Mouse (Mus musculus): ENCODE measurements at regions not wholly inside any gene's neighbourhood (a gene's known extent, or its start where the extent isn't known, plus 50 kb on each side); places are given as distances from the start of the nearest gene placed in this dataset.

- H3K27me3 ChIP-seq (ENCODE audit: insufficient read depth, low read length), result peaks cover 2% of the 10 kb centered on the region; the same call in 1 of the 2 replicates
- DNase-seq (ENCODE audit: low spot score), result no peak
- no peak overlapping the region; the same call in 1 of the 2 replicates for H3K4me3 ChIP-seq (ENCODE audit: low read depth, low read length)
Observed at GRCm38 (mm10) chr16:9176402-9176801, 346.5 kb downstream of the 1810013L24Rik start.

GRCm38 (mm10) chr16:9195821-9196220 lies 365.9 kb downstream of the 1810013L24Rik start:
- DNase-seq (ENCODE audit: low spot score) (no peak), ATAC-seq (ENCODE audit: extremely low read depth, insufficient number of reproducible peaks, low FRiP score, poor library complexity, severe bottlenecking) (no peak)
- H3K27me3 ChIP-seq (ENCODE audit: insufficient read depth, low read length), result no peaks in the 10 kb centered on the region
- H3K36me3 ChIP-seq (replicated peaks), result no peaks in the 10 kb centered on the region
- H3K9me3 ChIP-seq (replicated peaks), result no peaks in the 10 kb centered on the region
- no peak overlapping the region for H3K4me3 ChIP-seq (ENCODE audit: low read depth, low read length)
- TF ChIP-seq POLR2AphosphoS5 (IDR thresholded peaks at IDR 0.05; ENCODE audit: insufficient replicate concordance, low read depth, low read length), result no peak
- TF ChIP-seq CTCF (IDR thresholded peaks at IDR 0.05; ENCODE audit: low read depth, low read length), result no peak
- no peak for TF ChIP-seq GATA1 (IDR thresholded peaks at IDR 0.05; ENCODE audit: borderline replicate concordance, low read length)
- no peak for TF ChIP-seq TAL1 (conservative IDR thresholded peaks at IDR 0.05; ENCODE audit: low read depth, low read length)
- TF ChIP-seq GATA2 (IDR thresholded peaks at IDR 0.05; ENCODE audit: borderline replicate concordance, low read depth, low read length), result no peak
- no peaks in the 10 kb centered on the region for H3K4me1 ChIP-seq (ENCODE audit: insufficient read depth, low read depth, low read length)

More at GRCm38 (mm10) chr16:9176402-9176801, 346.5 kb downstream of the 1810013L24Rik start:
- TF ChIP-seq TAL1 (conservative IDR thresholded peaks at IDR 0.05; ENCODE audit: low read depth, low read length), result no peak
- no peak for TF ChIP-seq CTCF (IDR thresholded peaks at IDR 0.05; ENCODE audit: low read depth, low read length)
- H3K4me1 ChIP-seq (ENCODE audit: insufficient read depth, low read depth, low read length), result peaks cover 9% of the 10 kb centered on the region
- no peaks in the 10 kb centered on the region for H3K9me3 ChIP-seq (replicated peaks)
- no peak for ATAC-seq (ENCODE audit: extremely low read depth, insufficient number of reproducible peaks, low FRiP score, poor library complexity, severe bottlenecking)
- no peaks in the 10 kb centered on the region for H3K36me3 ChIP-seq (replicated peaks)

DNA sequence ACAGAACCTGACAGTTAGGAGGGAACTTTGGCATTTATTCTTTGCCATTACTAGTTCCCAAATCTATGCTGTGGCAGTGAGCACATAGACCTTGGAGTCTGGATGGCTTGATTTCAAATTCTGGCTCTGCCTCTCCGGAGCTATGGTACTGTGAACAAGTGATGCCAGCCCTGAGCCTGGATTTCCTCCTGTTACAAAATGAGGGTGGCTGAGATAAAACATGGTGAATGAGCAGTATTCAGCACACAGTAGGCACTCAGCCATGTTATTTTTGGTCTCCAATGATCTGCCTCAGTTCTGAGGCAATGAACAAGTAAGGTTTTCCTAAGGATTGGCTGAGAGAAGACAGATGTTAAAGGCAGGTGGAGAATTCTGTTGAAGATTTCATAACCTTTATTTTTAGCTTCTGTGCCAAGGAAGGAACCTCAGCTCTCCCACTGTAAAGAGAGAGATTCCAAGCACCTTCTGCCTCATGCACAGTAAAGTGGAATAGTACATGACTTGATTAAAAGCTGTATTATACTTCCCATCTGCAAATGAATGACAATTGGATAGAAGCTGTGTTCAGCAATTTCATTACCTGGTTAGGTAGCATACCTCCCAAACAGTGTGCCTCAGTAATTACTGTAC lies 369.1 kb downstream of the 1810013L24Rik start:
- no peaks in the 10 kb centered on the region for H3K36me3 ChIP-seq (replicated peaks)
- no peaks in the 10 kb centered on the region for H3K27me3 ChIP-seq (ENCODE audit: insufficient read depth, low read length)
- no peak overlapping the region for H3K4me3 ChIP-seq (ENCODE audit: low read depth, low read length)
- no peak for TF ChIP-seq GATA1 (IDR thresholded peaks at IDR 0.05; ENCODE audit: borderline replicate concordance, low read length)
- no peak for TF ChIP-seq CTCF (IDR thresholded peaks at IDR 0.05; ENCODE audit: low read depth, low read length)
- no peak for TF ChIP-seq TAL1 (conservative IDR thresholded peaks at IDR 0.05; ENCODE audit: low read depth, low read length)
- no peak for TF ChIP-seq GATA2 (IDR thresholded peaks at IDR 0.05; ENCODE audit: borderline replicate concordance, low read depth, low read length)
- no peak for TF ChIP-seq POLR2AphosphoS5 (IDR thresholded peaks at IDR 0.05; ENCODE audit: insufficient replicate concordance, low read depth, low read length)
- H3K9me3 ChIP-seq (replicated peaks), result no peaks in the 10 kb centered on the region
- DNase-seq (ENCODE audit: low spot score), result no peak
- no peaks in the 10 kb centered on the region for H3K4me1 ChIP-seq (ENCODE audit: insufficient read depth, low read depth, low read length)
- ATAC-seq (ENCODE audit: extremely low read depth, insufficient number of reproducible peaks, low FRiP score, poor library complexity, severe bottlenecking), result no peak

- TF ChIP-seq CTCF (IDR thresholded peaks at IDR 0.05; ENCODE audit: low read depth, low read length) (no peak), TAL1 (conservative IDR thresholded peaks at IDR 0.05; ENCODE audit: low read depth, low read length) (no peak), GATA1 (IDR thresholded peaks at IDR 0.05; ENCODE audit: borderline replicate concordance, low read length) (no peak), POLR2AphosphoS5 (IDR thresholded peaks at IDR 0.05; ENCODE audit: insufficient replicate concordance, low read depth, low read length) (no peak), GATA2 (IDR thresholded peaks at IDR 0.05; ENCODE audit: borderline replicate concordance, low read depth, low read length) (no peak)
- DNase-seq (ENCODE audit: low spot score) (no peak), ATAC-seq (ENCODE audit: extremely low read depth, insufficient number of reproducible peaks, low FRiP score, poor library complexity, severe bottlenecking) (no peak)
- Histone ChIP-seq H3K27me3 (ENCODE audit: insufficient read depth, low read length) (no peaks in the 10 kb centered on the region; the same call in 1 of the 2 replicates), H3K4me1 (ENCODE audit: insufficient read depth, low read depth, low read length) (no peaks in the 10 kb centered on the region), H3K4me3 (ENCODE audit: low read depth, low read length) (no peak overlapping the region), H3K36me3 (replicated peaks) (no peaks in the 10 kb centered on the region), H3K9me3 (replicated peaks) (no peaks in the 10 kb centered on the region)
Observed at GRCm38 (mm10) chr16:9208602-9209001, 378.7 kb downstream of the 1810013L24Rik start.

GRCm38 (mm10) chr16:9211485-9211884 lies 381.6 kb downstream of the 1810013L24Rik start:
- no peak overlapping the region for H3K4me3 ChIP-seq (ENCODE audit: low read depth, low read length)
- DNase-seq (ENCODE audit: low spot score), result no peak
- H3K4me1 ChIP-seq (ENCODE audit: insufficient read depth, low read depth, low read length), result no peaks in the 10 kb centered on the region
- TF ChIP-seq TAL1 (conservative IDR thresholded peaks at IDR 0.05; ENCODE audit: low read depth, low read length), result no peak
- TF ChIP-seq GATA2 (IDR thresholded peaks at IDR 0.05; ENCODE audit: borderline replicate concordance, low read depth, low read length), result no peak
- no peak for TF ChIP-seq CTCF (IDR thresholded peaks at IDR 0.05; ENCODE audit: low read depth, low read length)
- no peaks in the 10 kb centered on the region for H3K36me3 ChIP-seq (replicated peaks)
- ATAC-seq (ENCODE audit: extremely low read depth, insufficient number of reproducible peaks, low FRiP score, poor library complexity, severe bottlenecking), result no peak
- no peaks in the 10 kb centered on the region; the same call in 1 of the 2 replicates for H3K27me3 ChIP-seq (ENCODE audit: insufficient read depth, low read length)
- no peaks in the 10 kb centered on the region for H3K9me3 ChIP-seq (replicated peaks)

DNA sequence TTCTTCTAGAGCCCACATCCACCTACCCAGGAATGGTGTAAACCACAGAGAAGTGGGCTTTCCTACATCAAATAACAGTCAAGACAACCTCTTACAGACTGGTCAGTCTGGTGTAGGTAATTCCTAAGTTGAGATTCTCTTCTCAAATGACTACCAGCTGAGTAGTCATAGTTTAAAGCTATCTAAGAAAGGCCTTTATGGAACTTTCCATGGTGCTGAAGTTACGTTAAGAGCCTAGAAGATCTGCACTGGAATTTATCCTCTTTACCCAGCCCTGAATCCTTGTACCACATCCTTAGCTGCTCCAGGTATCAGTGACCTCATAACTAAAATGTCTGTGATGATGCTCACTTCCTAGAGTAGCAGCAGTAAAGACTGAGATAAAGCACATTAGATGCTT lies 385.2 kb downstream of the 1810013L24Rik start:
- TF ChIP-seq TAL1 (conservative IDR thresholded peaks at IDR 0.05; ENCODE audit: low read depth, low read length), result no peak
- no peak for TF ChIP-seq GATA2 (IDR thresholded peaks at IDR 0.05; ENCODE audit: borderline replicate concordance, low read depth, low read length)
- TF ChIP-seq CTCF (IDR thresholded peaks at IDR 0.05; ENCODE audit: low read depth, low read length), result no peak
- no peak for TF ChIP-seq POLR2AphosphoS5 (IDR thresholded peaks at IDR 0.05; ENCODE audit: insufficient replicate concordance, low read depth, low read length)
- no peak for TF ChIP-seq GATA1 (IDR thresholded peaks at IDR 0.05; ENCODE audit: borderline replicate concordance, low read length)
- DNase-seq (ENCODE audit: low spot score) (no peak), ATAC-seq (ENCODE audit: extremely low read depth, insufficient number of reproducible peaks, low FRiP score, poor library complexity, severe bottlenecking) (no peak)
- Histone ChIP-seq H3K4me1 (ENCODE audit: insufficient read depth, low read depth, low read length) (no peaks in the 10 kb centered on the region), H3K9me3 (replicated peaks) (no peaks in the 10 kb centered on the region), H3K4me3 (ENCODE audit: low read depth, low read length) (no peak overlapping the region), H3K27me3 (ENCODE audit: insufficient read depth, low read length) (no peaks in the 10 kb centered on the region), H3K36me3 (replicated peaks) (no peaks in the 10 kb centered on the region)
